Mouse (Mus musculus) gastrocnemius, postnatal 10 days (tissue): Measurements from ENCODE around the gene Zfp566. TPM values are rescaled to one million over a fixed set of nuclear protein-coding genes. Genes with fewer than 3 reads are reported as not detected.

Experiments
- DNase-seq: peaks from one replicate; pipeline ENCODE4 v3.0.0; 2021; ENCODE audit warnings: mixed read lengths
- microRNA-seq, 2 experiments: library from miRNA; unstranded; fragments of <30 nt; microRNA quantifications; one replicate each; pipeline ENCODE4 v1.2.0; 2021
- total RNA-seq, 2 experiments: library from RNA; stranded (reverse); gene quantifications; 2 replicates each; pipeline ENCODE4 v1.2.3; 2021

The Zfp566 gene
- total RNA-seq, 2 experiments from 2014 or later, result 2.0 to 3.2 TPM

DNA sequence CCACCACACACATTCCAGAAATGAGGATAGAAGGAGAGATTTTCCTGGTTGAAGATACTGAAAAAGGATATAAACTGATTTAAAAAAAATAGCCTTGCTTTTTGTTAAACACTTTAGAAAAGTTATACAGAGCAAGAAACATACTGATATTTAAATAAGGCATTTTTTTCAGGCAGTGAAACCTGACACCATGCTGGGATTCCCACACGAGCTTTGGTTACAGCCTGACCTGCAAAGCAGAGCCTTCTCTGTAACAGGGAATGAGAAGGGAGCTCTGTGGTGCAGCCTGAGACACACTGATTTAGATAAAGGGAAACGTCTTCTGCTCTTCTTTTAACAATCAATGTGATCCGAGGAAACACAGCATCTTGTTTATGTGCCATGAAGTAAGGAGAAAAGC, 36.7 kb downstream of the Zfp566 start:
- DNase-seq, result no peak

DNA sequence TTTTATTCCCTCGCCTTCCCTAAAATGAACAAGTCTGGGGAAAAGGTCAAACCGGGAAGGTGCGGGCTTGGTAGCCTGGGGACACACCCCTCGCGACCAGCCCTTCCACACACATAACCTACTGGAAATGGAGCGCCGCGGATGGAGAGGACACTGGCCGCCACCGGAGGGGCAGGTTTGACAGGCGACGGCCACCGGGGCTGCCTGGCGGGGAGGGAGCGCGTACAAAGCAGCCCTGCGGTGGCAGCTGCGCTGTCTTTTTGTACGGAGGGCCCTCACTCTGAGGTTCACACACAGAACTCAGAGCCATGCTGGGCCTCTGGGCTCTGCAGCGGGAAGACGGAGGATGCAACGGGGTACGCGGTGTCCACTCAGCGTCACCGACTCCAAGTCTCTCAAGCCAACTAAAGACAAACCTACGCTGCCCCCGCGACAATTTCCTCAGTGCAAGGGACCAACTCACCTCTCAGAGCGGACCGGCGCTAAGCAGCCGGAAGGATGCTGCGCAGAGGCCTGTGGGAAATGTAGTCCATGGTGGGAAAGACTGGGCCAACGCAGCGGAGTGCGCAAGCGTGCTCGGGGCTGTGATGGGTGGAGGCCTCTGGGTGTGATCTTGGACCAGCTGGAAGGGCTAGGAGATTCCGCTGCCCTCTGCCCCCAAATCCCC, 39.3 kb downstream of the Zfp566 start, which contains the start of gene Zfp14:
Zfp14 (minus strand) TSS at position 499 of the 667 bp plus-strand sequence.
- DNase-seq, result peak; percentile 85

DNA sequence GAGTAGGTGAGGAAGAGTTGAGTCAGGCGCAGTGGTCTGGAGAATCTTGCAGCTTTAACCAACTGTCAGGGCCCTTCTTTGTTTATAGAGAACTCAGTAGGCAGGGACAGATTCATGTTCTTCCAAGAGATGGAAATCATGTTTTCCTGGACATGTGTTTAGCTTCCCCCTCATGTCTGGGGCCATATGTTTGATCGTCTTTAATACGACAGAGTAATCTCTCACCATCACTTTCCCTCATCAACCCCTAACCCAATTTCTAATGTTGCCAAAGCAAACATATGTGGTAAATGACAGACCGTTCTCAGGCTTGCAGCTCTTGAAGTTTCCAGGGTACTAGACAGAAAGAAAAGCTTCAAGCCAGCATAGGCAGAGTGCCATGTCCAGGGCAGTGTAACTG, 42.2 kb downstream of the Zfp566 start:
- DNase-seq, result no peak

DNA sequence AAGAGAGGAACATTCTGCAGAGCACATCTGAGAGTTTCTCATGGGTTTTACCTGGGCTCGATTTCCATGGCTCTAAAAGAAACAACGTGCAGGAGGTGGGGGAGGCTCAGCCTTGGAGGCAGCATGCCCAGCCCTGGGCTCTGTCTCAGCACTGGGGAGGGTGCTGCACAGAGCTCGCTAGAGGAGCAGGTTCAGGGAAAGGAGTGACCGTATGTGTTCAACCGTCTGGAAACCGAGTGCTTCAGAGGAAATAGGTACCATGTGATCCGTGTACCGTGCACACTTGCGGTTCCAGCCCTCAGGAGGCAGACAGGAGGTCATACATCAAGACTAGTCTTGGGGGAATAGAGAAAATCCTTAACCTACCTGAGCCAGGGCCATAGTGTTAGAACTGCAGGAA, 46.0 kb downstream of the Zfp566 start:
- no peak for DNase-seq

DNA sequence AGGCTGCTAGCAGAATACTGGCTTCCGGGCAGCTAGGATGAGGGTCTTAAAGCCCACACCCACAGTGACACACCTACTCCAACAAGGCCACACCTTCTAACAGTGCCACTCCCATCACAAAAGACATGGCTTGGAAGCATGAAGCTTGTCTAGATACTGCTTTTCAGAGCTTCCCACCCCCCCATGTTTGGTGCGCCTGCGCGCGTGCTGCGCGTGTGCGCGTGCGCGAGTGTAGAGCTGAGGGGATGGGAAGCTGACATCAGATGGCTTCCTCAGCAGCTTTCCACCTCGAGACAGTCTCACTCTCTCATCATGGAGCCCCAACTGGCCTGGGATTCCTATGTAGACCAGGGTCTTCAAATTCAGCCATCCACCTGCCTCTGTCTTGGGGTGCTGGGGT, 56.0 kb downstream of the Zfp566 start:
- no peak for DNase-seq

DNA sequence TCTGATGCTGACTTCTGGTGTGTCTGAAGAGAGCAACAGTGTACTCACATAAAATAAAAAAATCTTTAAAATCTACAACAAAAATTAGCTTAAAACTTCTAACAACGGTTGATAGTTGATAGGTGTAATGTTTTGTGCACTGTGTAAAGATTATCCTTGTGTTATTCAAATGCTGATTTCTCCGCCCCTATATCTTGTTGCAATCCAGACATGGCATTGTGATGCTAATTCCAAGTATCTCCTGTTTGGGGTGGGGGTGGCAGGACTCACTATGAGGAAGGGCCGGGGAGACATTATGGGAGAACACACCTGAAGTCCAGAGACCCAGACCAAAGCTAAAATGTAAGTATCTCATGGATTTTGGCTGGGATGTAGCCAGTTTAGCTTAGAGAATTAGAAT, 58.9 kb downstream of the Zfp566 start:
- DNase-seq, result no peak

DNA sequence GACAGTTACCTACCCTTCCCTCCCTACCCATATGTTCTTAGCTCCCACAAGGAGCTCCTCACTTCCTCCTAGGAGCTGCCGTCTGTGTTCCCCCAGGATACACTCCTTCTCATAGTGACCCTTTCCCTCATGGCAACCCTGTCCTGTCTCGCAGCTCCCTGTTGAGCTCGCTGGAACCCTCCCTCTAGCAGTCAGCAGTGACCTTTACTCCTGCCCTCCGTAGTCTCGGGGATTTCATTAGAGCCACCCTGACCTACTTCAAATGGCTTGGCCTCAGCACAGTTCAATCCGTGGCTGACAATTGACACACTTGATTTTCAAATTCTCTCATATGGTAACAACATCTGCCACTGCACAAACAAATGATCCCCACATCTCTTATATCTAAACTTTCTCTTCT, 59.6 kb downstream of the Zfp566 start:
- DNase-seq, result no peak

DNA sequence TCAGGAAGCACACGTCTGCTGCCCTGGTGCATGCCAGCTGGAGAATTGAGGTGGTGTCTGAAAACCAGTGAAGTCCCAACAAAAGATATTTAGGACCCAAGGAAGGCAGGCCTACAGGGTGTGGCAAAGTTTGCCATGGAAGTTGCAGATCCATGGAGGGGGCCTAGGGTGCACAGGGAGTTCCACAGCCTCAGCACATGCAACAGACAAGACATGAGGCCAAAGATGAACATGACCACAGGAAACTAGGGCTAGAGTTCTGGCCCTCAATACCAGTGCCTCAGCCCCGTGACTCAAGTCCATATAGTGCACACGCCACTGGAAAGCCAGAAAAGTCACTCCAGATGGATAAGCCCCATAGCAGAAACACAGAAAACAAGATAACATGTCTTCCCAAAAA, 61.8 kb downstream of the Zfp566 start:
- no peak for DNase-seq

Small RNA genes lying within 50 kb of the gene (microRNA-seq; reads per million reads assigned to microRNA genes)
- gene Gm23368, result 0 reads per million in 2 experiments

Other genes with a start within 250 kb of the Zfp566 start
- gene Zfp940, start 236.9 kb downstream of the Zfp566 start, total RNA-seq, result under 1 TPM; 0.16 to 0.36 TPM
- 1 to 10 TPM; 2.5 to 4.3 TPM for gene Zfp420, start 230.5 kb downstream of the Zfp566 start, total RNA-seq
- 10 to 100 TPM in 1 of 2 experiments, 1 to 10 TPM in 1; 8.5 to 10.5 TPM for gene Zfp27, start 184.0 kb downstream of the Zfp566 start, total RNA-seq
- 10 to 100 TPM in 1 of 2 experiments, 1 to 10 TPM in 1; 9.5 to 12.6 TPM for gene Zfp383, start 182.3 kb downstream of the Zfp566 start, total RNA-seq
- gene Zfp74, start 136.4 kb downstream of the Zfp566 start, total RNA-seq, result 1 to 10 TPM; 5.9 to 9.2 TPM
- 10 to 100 TPM; 63.5 to 67.4 TPM for gene Zfp568, start 106.6 kb downstream of the Zfp566 start, total RNA-seq
- 1 to 10 TPM; 1.5 to 2.9 TPM for gene Zfp14, start 39.1 kb downstream of the Zfp566 start, total RNA-seq
- 1 to 10 TPM in 1 of 2 experiments, under 1 TPM in 1; 0.52 to 1.2 TPM for gene Zfp82, start 17.6 kb downstream of the Zfp566 start, total RNA-seq
- 1 to 10 TPM in 1 of 2 experiments, under 1 TPM in 1; 0.33 to 1.8 TPM for gene Gm26920, start 117 bp downstream of the Zfp566 start, total RNA-seq
- 10 to 100 TPM; 35.2 to 46.9 TPM for gene Zfp260, start 4.2 kb upstream of the Zfp566 start, total RNA-seq
- 1 to 10 TPM; 2.6 to 4.8 TPM for gene Zfp382, start 31.4 kb upstream of the Zfp566 start, total RNA-seq
- 10 to 100 TPM; 34.6 to 40.3 TPM for gene Zfp146, start 79.2 kb upstream of the Zfp566 start, total RNA-seq
- gene Cox7a1, start 93.6 kb upstream of the Zfp566 start, total RNA-seq, result 100 to 1,000 TPM; 630 to 723 TPM
- gene Capns1, start 108.3 kb upstream of the Zfp566 start, total RNA-seq, result 100 to 1,000 TPM; 314 to 330 TPM
- gene Polr2i, start 141.4 kb upstream of the Zfp566 start, total RNA-seq, result 10 to 100 TPM; 71.9 to 80.7 TPM
- 10 to 100 TPM; 42.8 to 47.0 TPM for gene Tbcb, start 141.7 kb upstream of the Zfp566 start, total RNA-seq
- under 1 TPM in 1 of 2 experiments, not detected in 1; 0.77 TPM for gene Ovol3, start 145.2 kb upstream of the Zfp566 start, total RNA-seq
- under 1 TPM; 0.32 to 0.38 TPM for gene Thap8, start 189.6 kb upstream of the Zfp566 start, total RNA-seq
- gene Wdr62, start 189.9 kb upstream of the Zfp566 start, total RNA-seq, result 1 to 10 TPM; 4.9 to 5.9 TPM
- 10 to 100 TPM; 22.2 to 26.5 TPM for gene Clip3, start 201.2 kb upstream of the Zfp566 start, total RNA-seq
- gene Alkbh6, start 218.2 kb upstream of the Zfp566 start, total RNA-seq, result 10 to 100 TPM; 18.3 to 18.6 TPM
- gene Syne4, start 224.3 kb upstream of the Zfp566 start, total RNA-seq, result 1 to 10 TPM; 1.8 TPM
- gene E130208F15Rik, start 231.2 kb upstream of the Zfp566 start, total RNA-seq, result 1 to 10 TPM; 1.0 to 1.2 TPM
- 10 to 100 TPM; 10.3 to 11.5 TPM for gene Sdhaf1, start 233.4 kb upstream of the Zfp566 start, total RNA-seq